Mouse (Mus musculus): ENCODE results near the gene Ccdc124. TPM values are rescaled to one million over a fixed set of nuclear protein-coding genes. Genes with fewer than 3 reads are reported as not detected.

Gene Ccdc124
- polyA plus RNA-seq, 1 experiment from 2014 or later: 74.1 TPM

GRCm38 (mm10) chr8:70911596-70911995 lies 37.9 kb upstream of the Ccdc124 start:
- Histone ChIP-seq H3K27me3 (ENCODE audit: control insufficient read depth, insufficient read depth, low read length) (no peaks in the 10 kb centered on the region), H3K4me2 (replicated peaks; ENCODE audit: low read depth) (no peak overlapping the region), H3K4me1 (replicated peaks; ENCODE audit: control insufficient read depth, insufficient read depth) (no peaks in the 10 kb centered on the region), H3K27ac (replicated peaks) (no peak overlapping the region), H3K9ac (ENCODE audit: low read length) (no peak overlapping the region), H3K36me3 (ENCODE audit: control insufficient read depth, insufficient read depth, low read length) (peaks cover 29% of the 10 kb centered on the region), H3K9me3 (ENCODE audit: control insufficient read depth, low read length) (no peaks in the 10 kb centered on the region), H3K4me3 (ENCODE audit: low read depth, low read length) (no peak overlapping the region)
- no peak for DNase-seq (ENCODE audit: low spot score)
- TF ChIP-seq CTCF (IDR thresholded peaks at IDR 0.05; ENCODE audit: low read depth) (peak; percentile 49), EP300 (optimal IDR thresholded peaks at IDR 0.05) (no peak)
- peak; percentile 24; the same call in 1 of the 2 replicates for ATAC-seq (ENCODE audit: low FRiP score, low TSS enrichment)
- 86% methylated on average over 5 of the region's 5 CpGs for WGBS

GRCm38 (mm10) chr8:70907518-70907917 lies 33.8 kb upstream of the Ccdc124 start:
- TF ChIP-seq EP300 (optimal IDR thresholded peaks at IDR 0.05) (no peak), CTCF (IDR thresholded peaks at IDR 0.05; ENCODE audit: low read depth) (no peak)
- Histone ChIP-seq H3K27ac (replicated peaks) (no peak overlapping the region), H3K9me3 (ENCODE audit: control insufficient read depth, low read length) (no peaks in the 10 kb centered on the region), H3K9ac (ENCODE audit: low read length) (no peak overlapping the region), H3K4me2 (replicated peaks; ENCODE audit: low read depth) (no peak overlapping the region), H3K36me3 (ENCODE audit: control insufficient read depth, insufficient read depth, low read length) (peaks cover 7% of the 10 kb centered on the region), H3K27me3 (ENCODE audit: control insufficient read depth, insufficient read depth, low read length) (no peaks in the 10 kb centered on the region), H3K4me1 (replicated peaks; ENCODE audit: control insufficient read depth, insufficient read depth) (no peaks in the 10 kb centered on the region), H3K4me3 (ENCODE audit: low read depth, low read length) (no peak overlapping the region)
- ATAC-seq (ENCODE audit: low FRiP score, low TSS enrichment) (no peak), DNase-seq (ENCODE audit: low spot score) (no peak)
- WGBS: 92% methylated on average over 2 of the region's 2 CpGs

DNA sequence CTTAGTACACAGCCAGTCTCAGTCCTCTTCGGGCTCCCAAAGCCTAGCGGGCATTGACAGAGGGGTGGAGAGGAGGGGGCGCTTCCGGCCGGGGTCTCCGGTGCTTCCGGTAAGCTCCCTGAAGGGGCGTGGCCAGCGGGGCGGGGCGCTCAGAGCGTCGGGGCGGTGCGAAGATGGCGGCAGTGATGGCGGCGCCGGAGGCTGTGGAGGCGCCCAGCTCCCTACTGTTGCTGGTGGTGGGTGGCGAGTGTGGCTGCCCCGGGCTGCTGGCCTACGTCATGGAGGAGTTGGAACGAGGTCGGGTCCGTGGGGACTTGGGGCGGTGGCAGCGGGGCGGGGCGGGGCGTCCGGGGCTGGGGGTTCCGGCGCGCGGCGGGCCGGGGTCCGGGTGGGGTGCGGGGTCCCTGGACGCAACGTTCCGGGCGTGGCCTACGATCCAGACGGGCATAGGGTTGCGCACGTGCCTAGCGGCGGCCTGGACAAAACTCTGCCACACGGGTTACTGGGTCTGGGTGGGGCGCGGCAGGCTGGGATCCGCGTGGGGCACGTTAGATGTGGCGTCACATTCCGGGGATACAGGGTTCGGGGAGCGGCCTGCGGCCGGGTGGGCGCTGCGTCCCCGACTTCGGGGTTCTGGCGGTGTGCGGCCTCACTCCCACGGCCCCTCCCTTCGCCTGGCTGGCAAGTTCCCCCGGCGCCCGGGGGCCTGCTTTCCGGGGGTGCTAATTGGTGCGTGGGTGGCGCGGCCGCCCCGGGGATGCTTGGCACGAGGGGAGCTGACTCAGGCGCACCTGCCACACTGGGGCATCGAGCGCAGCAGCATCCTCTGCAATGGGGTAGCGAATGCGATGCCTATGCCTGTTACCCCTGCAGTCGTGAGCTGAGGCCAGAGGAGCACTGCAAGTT lies 32.3 kb upstream of the Ccdc124 start, which contains the start of gene Map1s:
TSS of gene Map1s (plus strand) at position 102 of the 906 bp plus-strand sequence.
- H3K9me3 ChIP-seq (ENCODE audit: control insufficient read depth, low read length): no peaks in the 10 kb centered on the region
- peak; percentile 80 for ATAC-seq (ENCODE audit: low FRiP score, low TSS enrichment)
- peak within 1 kb of the TSS; percentile 76 for H3K4me3 ChIP-seq (ENCODE audit: low read depth, low read length)
- DNase-seq (ENCODE audit: low spot score): peak; percentile 75
- TF ChIP-seq EP300 (optimal IDR thresholded peaks at IDR 0.05) (no peak), CTCF (IDR thresholded peaks at IDR 0.05; ENCODE audit: low read depth) (0 out of 2 replicates have a peak, but pooled peaks have one; percentile 7)
- H3K27me3 ChIP-seq (ENCODE audit: control insufficient read depth, insufficient read depth, low read length): no peaks in the 10 kb centered on the region
- peak within 1 kb of the TSS; percentile 77 for H3K27ac ChIP-seq (replicated peaks)
- H3K36me3 ChIP-seq (ENCODE audit: control insufficient read depth, insufficient read depth, low read length): no peaks in the 10 kb centered on the region
- peak within 1 kb of the TSS; percentile 86 for H3K4me2 ChIP-seq (replicated peaks; ENCODE audit: low read depth)
- WGBS: under 1% methylated on average over 77 of the region's 86 CpGs
- H3K4me1 ChIP-seq (replicated peaks; ENCODE audit: control insufficient read depth, insufficient read depth): no peaks in the 10 kb centered on the region
- H3K9ac ChIP-seq (ENCODE audit: low read length): peak within 1 kb of the TSS; percentile 74

DNA sequence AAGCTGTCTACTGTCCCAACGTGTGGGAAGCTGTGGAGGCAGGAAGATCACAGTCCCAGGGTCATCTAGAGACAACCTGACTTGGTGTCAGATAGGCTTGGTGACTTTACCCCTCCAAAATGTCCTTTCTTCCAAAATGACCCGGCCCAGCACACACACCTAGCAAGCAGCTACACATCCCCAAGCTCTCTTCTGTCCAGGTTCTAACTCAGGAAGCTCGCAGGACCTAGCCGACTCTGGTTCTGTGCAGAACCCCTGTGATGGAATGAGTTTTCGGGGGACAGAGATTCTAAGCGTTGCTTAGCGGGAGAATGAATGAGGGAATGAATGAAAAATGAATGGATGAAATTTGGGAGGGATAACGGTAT lies 31.7 kb upstream of the Ccdc124 start:
- TF ChIP-seq EP300 (optimal IDR thresholded peaks at IDR 0.05) (no peak), CTCF (IDR thresholded peaks at IDR 0.05; ENCODE audit: low read depth) (no peak)

GRCm38 (mm10) chr8:70904532-70904931 lies 30.8 kb upstream of the Ccdc124 start:
- DNase-seq (ENCODE audit: low spot score): no peak

More for the DNA sequence above, 31.7 kb upstream of the Ccdc124 start:
- Histone ChIP-seq H3K36me3 (ENCODE audit: control insufficient read depth, insufficient read depth, low read length) (no peaks in the 10 kb centered on the region), H3K27ac (replicated peaks) (no peak overlapping the region), H3K4me3 (ENCODE audit: low read depth, low read length) (peak overlapping the region; percentile 76), H3K4me2 (replicated peaks; ENCODE audit: low read depth) (peak overlapping the region; percentile 86), H3K9ac (ENCODE audit: low read length) (peak overlapping the region; percentile 74; the same call in 1 of the 2 replicates), H3K27me3 (ENCODE audit: control insufficient read depth, insufficient read depth, low read length) (no peaks in the 10 kb centered on the region), H3K9me3 (ENCODE audit: control insufficient read depth, low read length) (no peaks in the 10 kb centered on the region), H3K4me1 (replicated peaks; ENCODE audit: control insufficient read depth, insufficient read depth) (no peaks in the 10 kb centered on the region)
- 10% methylated on average over 8 of the region's 8 CpGs for WGBS
- ATAC-seq (ENCODE audit: low FRiP score, low TSS enrichment) (no peak), DNase-seq (ENCODE audit: low spot score) (no peak)

GRCm38 (mm10) chr8:70903582-70903981 lies 29.8 kb upstream of the Ccdc124 start:
- no peak overlapping the region for H3K4me3 ChIP-seq (ENCODE audit: low read depth, low read length)
- ATAC-seq (ENCODE audit: low FRiP score, low TSS enrichment) (no peak), DNase-seq (ENCODE audit: low spot score) (no peak)
- H3K4me1 ChIP-seq (replicated peaks; ENCODE audit: control insufficient read depth, insufficient read depth): no peaks in the 10 kb centered on the region
- H3K4me2 ChIP-seq (replicated peaks; ENCODE audit: low read depth): no peak overlapping the region
- no peaks in the 10 kb centered on the region for H3K9me3 ChIP-seq (ENCODE audit: control insufficient read depth, low read length)
- no peaks in the 10 kb centered on the region for H3K27me3 ChIP-seq (ENCODE audit: control insufficient read depth, insufficient read depth, low read length)
- H3K36me3 ChIP-seq (ENCODE audit: control insufficient read depth, insufficient read depth, low read length): no peaks in the 10 kb centered on the region
- TF ChIP-seq EP300 (optimal IDR thresholded peaks at IDR 0.05) (no peak), CTCF (IDR thresholded peaks at IDR 0.05; ENCODE audit: low read depth) (no peak)
- H3K27ac ChIP-seq (replicated peaks): no peak overlapping the region
- no peak overlapping the region for H3K9ac ChIP-seq (ENCODE audit: low read length)

More at GRCm38 (mm10) chr8:70904532-70904931, 30.8 kb upstream of the Ccdc124 start:
- no peak overlapping the region for H3K4me2 ChIP-seq (replicated peaks; ENCODE audit: low read depth)
- no peak overlapping the region for H3K4me3 ChIP-seq (ENCODE audit: low read depth, low read length)
- H3K27ac ChIP-seq (replicated peaks): no peak overlapping the region
- H3K4me1 ChIP-seq (replicated peaks; ENCODE audit: control insufficient read depth, insufficient read depth): no peaks in the 10 kb centered on the region
- no peaks in the 10 kb centered on the region for H3K27me3 ChIP-seq (ENCODE audit: control insufficient read depth, insufficient read depth, low read length)
- TF ChIP-seq CTCF (IDR thresholded peaks at IDR 0.05; ENCODE audit: low read depth): no peak
- no peak for TF ChIP-seq EP300 (optimal IDR thresholded peaks at IDR 0.05)
- no peak for ATAC-seq (ENCODE audit: low FRiP score, low TSS enrichment)
- H3K9ac ChIP-seq (ENCODE audit: low read length): no peak overlapping the region
- H3K9me3 ChIP-seq (ENCODE audit: control insufficient read depth, low read length): no peaks in the 10 kb centered on the region
- no peaks in the 10 kb centered on the region for H3K36me3 ChIP-seq (ENCODE audit: control insufficient read depth, insufficient read depth, low read length)
- WGBS: 45% methylated on average over 4 of the region's 4 CpGs

Data from stomach, postnatal 0 days (tissue).